Mouse (Mus musculus) testis, adult 2 months (tissue): ENCODE results near the gene Cacna1i.

ENCODE experiments used
- CTCF ChIP-seq: fragments of 200-500 bp; IDR thresholded peaks from 2 replicates; pipeline ENCODE4 v1.5.1; 2012; ENCODE audit warnings: low read depth, mild to moderate bottlenecking, inconsistent platforms, low read length, moderate library complexity; ENCODE audit not compliant: control insufficient read depth, insufficient read depth, insufficient replicate concordance
- POLR2A ChIP-seq: fragments of 200-500 bp; IDR thresholded peaks from 2 replicates; pipeline ENCODE4 v1.6.1; 2012; ENCODE audit warnings: low read depth, mild to moderate bottlenecking, inconsistent platforms, low read length, moderate library complexity; ENCODE audit not compliant: control insufficient read depth

GRCm38 (mm10) chr15:80418146-80418545 lies 131.1 kb downstream of the Cacna1i start:
- TF ChIP-seq CTCF: no peak
- no peak for TF ChIP-seq POLR2A
